Mouse (Mus musculus) regulatory T cell (primary cell): ENCODE results near the gene Eva1c.

ENCODE experiments used
- in situ Hi-C: fragments of 300-600 bp; cut with MboI, MseI; formaldehyde crosslinking; loops from one replicate; pipeline ENCODE4 v1.15.1; 2025; ENCODE audit warnings: high pct_unique_total_duplicates

Eva1c gene

DNA sequence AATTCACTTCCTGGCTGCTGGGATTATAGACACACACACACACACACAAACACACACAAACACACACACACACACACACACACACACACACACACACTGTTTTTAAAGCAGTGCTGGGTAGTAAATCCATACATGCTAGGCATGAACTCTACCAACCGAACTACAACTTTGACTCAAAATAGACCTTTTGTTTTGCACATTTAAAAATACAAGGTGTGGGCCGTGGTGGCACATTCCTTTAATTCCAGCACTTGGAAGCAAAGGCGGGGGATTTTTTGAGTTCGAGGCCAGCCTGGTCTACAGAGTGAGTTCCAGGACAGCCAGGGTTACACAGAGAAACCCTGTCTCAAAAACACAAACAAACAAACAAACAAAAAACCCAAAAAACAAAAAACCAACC, 2.5 kb upstream of the Eva1c start:
- in situ Hi-C loops: loop anchor here (25.0 kb wide), 1 partner anchor 788 kb away; the partner anchor contains the start of gene Dnajc28

DNA sequence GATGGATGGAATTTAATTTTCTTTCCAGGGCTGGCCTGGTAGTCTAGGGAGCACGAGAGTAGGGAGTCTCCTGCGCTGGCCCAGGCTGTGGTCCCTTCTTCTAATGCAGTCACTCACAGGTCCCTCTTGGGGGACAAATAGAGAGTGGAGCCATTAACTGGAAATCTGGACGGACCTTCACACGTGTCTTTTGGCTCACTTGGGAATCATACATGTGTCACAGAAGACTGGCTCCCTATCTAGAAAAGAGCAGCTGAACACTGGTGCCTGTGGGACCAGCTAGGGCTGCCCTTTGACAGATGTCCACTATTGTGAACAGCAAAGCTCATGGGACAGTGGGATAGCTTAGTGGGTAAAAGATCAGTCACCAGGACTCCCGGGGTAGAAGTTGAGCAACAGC, 478 bp upstream of the Eva1c start:
- in situ Hi-C loops: no loop called here

GRCm38 (mm10) chr16:90827498-90827897, 979 bp downstream of the Eva1c start:
- in situ Hi-C loops: no loop called here

- in situ Hi-C loops: no loop called here
Measured at GRCm38 (mm10) chr16:90829136-90829535, 2.6 kb downstream of the Eva1c start.

GRCm38 (mm10) chr16:90829894-90830685, 3.6 kb downstream of the Eva1c start:
- in situ Hi-C loops: no loop called here

DNA sequence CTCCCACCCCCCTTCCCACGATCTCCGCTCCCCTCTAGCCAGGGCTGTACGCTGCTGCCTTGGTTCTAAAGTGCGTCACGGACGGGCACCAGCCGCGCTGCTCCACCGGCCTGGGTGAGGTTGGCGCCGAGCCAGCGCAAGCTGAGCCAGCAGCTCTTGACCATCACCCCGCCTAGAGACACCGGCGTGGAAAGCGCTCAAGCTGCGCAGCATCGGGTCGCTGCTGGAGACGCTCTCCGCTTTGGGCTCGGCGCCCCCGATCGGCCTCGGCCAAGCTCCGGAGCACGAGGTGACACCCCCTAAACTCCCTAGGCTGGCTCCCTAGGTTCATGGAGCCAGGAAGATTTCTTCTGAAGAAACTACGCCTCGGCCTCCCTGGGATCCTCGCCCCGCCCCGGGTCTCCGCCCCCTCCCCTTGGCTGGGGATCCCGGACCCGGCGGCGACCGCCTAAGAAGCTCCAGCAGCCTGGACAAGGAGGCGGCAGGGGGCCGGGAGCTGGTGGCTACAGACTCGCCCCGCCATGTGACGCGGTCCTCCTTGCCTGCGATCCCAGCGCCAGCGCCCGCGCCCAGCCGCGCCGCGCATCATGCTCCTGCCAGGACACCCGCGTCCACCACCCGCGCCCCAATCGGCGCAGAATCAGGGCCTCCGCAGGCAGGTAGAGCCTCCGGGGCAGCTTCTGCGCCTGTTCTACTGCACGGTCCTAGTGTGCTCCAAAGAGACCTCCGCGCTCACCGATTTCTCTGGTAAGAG, 4.3 kb downstream of the Eva1c start:
- in situ Hi-C loops: no loop called here

DNA sequence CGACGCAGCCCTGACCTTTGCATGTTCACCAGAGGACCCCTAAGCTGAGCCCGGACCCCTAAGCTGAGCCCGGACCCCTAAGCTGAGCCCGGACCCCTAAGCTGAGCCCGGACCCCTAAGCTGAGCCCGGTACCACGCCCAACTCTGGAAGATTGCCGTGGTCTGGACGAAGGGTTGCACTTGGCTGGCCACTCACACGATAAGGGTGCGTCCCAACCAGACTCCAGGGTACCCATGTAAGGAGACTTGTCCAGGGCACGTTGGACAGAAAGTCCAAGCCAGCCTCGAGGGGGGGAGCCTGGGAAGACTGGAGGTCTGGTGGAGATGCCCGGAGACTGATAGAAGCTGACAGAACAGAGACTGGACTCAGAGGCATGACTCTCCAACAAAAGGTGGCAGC, 5.2 kb downstream of the Eva1c start:
- in situ Hi-C loops: no loop called here

- in situ Hi-C loops: no loop called here
Measured at GRCm38 (mm10) chr16:90832495-90832894, 6.0 kb downstream of the Eva1c start.

DNA sequence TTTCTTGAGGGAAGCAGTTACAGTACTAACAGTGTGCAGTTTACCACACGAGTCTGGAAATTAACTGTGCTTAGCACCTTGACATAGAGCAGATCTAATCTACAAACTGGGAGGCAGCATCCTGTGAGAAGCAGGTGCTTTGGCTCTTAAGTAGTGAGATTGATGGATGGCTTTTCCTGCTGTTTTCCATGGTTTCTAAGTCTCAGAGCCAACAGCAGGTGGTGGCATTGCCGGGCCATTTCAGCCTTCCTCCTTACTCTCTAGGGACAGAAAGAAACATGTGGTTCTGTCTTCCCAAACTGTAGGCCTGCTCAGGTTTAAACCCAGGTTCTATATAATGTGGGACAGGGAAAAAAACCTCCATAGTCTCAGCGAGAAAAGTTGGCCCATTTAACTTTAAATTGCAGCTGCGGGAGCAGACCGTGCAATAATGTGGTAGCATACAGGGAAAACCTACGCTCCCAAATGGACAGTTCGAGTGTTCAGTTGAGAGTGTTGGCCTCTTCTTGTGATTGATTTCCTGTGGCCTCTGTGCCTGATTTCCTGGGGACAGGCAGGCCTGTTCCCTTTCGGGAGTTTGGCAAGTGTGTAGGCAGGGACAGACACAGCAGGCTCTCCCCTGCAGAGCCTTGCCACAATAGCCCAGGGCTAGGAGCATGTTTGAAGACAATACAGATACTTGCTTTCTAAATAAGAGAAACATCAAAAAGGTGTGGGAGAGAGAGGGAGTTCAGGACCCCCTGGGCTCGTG, 6.7 kb downstream of the Eva1c start:
- in situ Hi-C loops: no loop called here

DNA sequence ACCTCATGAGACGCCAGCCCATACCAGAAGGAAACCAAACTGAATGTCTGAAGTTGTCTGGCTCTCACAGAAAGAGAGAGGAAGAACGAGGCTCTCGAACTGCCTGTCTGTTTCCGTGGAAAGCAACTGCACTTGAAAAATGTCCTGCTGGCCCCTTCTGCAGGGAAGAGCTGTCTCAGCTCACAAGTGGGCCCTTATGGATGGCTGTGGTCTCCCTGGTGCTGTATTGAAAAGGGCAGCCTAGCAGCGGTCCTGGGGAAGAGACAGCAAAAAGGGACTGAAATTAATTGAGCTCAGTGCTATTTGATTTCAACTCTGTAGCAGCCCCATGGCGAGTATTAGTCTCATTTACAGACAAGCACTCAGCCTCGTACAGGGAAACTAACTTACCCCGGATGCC, 10.9 kb downstream of the Eva1c start:
- in situ Hi-C loops: no loop called here

DNA sequence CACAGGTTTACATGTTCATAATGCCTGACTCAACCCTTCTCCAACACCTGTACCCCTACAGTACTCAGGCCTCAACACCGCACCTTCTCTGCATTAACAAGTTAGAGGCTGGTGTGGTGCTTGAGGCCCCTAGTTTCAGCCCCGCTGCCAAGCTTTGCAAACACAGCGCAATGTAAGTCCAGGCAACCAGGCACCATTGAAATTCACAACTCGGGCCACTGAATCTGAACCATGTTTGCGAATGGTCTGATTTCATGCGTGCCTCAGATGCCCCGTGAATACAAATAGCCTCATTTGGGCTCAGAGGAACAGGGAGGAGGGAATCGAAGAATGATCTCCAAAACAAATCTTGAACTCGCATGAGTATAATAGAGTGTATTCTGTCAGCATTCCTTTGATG, 15.6 kb downstream of the Eva1c start:
- in situ Hi-C loops: no loop called here

GRCm38 (mm10) chr16:90845038-90845437, 18.5 kb downstream of the Eva1c start:
- in situ Hi-C loops: no loop called here

DNA sequence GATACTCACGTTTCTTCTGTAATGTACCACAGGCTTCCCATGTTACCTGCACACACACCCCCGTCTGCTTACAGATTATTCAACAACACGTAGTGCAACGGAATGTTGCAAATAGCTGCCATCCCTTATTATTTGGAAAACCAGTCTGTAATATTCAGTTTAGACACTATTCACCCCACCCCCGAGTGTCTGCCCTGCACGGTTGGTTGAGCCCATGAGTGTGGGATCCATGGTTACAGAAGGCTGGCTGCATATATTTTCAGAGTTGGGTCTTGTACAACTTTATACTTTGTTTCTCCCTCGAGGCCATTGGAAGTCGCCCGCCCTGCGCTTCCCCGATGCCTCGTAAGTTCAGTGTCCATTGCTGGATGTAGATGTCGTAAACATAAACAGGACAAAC, 19.1 kb downstream of the Eva1c start:
- in situ Hi-C loops: no loop called here

DNA sequence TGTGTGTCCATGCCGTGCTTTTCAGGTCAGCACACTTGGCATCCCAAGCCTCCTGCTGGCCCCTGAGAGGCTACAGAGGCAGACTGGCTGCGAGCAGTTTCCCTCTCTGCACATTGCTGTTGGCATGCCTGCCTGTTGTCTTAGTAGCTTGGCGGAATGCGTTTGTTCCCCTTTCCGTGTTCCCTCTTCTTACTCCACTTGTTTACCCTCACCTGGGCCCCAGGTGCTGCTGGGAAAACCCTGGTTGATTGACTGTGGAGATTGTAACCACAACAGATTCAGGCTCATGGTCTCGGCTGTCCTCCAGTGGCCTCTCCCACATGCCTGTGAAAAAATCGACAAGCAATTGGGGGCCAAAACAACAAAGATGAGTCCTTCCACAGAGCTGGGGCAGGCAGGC, 22.2 kb downstream of the Eva1c start:
- in situ Hi-C loops: no loop called here

DNA sequence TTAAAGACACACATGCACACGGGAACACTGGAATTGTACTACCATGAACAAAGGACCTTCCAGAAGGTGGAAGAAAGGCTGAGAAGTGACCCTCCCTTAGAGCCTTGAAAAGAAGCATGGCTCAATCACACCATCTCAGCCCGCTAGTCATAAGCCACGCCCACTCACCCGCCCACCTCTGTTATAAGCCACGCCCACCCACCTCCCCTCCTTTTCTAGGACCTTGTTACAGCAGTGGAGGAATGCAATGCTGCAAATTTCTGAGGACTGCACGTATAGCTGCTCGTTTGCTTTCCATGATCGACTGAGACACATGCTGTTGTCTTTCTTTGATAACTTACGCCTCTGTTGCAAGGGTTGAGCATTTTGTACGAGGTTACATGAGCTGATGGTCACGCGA, 22.7 kb downstream of the Eva1c start:
- in situ Hi-C loops: no loop called here

GRCm38 (mm10) chr16:90850881-90851280, 24.4 kb downstream of the Eva1c start:
- in situ Hi-C loops: no loop called here

DNA sequence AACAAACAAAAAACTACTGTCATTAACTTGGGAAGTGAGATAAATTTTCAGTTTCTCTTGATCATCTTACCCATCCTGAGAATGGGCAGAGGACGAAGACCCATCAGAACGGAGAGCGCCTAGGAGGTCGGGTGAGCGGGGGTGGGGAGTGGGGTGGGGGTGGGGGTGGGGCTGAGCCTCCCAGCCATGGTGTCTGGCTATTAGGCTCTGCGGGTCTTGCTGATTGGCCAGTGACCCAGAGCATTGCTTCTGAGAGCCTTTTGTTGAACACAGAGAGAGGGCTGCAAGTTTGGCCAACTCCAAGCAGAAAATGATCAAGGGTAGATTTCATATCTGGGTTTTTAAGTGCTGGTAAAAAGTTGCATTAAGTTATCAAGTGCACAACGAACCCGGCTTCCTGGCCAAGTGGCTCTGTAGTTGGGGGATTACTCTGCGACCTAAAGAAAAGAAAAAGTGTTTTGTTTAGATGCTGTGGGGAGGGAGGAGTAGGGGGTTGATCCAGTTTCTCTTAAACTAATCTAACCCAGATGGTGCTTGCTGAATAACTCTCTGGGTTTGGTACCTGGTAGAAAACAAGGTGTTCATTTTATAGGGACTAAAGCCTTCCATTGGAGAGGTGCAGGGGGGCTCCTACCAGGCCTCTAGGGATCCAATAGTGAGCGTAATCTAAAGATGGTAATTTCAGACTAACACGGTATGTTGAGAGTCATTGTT, 25.3 kb downstream of the Eva1c start:
- in situ Hi-C loops: no loop called here

- in situ Hi-C loops: no loop called here
Measured at GRCm38 (mm10) chr16:90856552-90857200, 30.2 kb downstream of the Eva1c start.

DNA sequence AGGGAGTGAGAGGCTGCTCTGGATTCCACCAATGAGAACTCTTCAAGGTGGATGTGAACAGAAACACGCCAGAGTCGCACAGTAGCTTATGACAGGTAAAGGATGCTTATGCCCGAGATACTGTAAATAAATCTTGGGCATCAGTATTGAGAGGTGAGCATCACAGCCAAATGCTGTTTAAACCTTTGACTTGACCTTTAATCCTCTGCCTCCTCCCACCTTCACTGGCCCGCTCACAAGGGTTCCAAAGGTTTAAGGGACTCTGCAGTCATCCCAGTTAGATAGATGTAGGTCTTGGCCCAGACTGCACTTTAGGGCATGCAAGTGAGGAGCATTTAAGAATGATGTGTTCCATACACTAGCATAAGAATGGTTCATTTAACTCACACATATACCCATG, 31.7 kb downstream of the Eva1c start:
- in situ Hi-C loops: no loop called here

DNA sequence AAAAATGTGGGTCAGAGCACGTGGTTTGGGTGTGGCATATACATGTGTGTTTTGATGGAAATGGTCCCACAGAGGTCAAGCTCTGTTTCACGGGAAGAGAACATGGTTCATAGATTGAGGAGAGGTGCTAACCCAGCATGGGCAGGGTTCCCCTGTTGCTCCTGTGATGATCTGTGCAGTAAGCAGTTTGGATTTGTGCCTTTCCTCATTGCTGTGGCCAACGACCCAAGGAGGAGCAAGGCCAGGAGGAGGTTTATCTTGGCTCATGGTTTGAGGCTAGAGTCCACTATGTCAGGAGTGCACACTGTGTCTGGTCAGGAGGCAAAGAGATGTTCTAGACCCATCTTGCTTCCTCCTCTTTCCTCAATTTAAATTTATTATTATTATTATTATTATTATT, 36.5 kb downstream of the Eva1c start:
- in situ Hi-C loops: no loop called here

- in situ Hi-C loops: no loop called here
Measured at GRCm38 (mm10) chr16:90863468-90864046, 37.0 kb downstream of the Eva1c start.
